Mouse (Mus musculus) brain, embryonic 14.5 days (tissue): ENCODE data around the gene Gal3st1.

ENCODE experiments used
- CTCF ChIP-seq: fragments of 200-500 bp; IDR thresholded peaks from 2 replicates; pipeline ENCODE4 v1.5.1; 2012; ENCODE audit warnings: inconsistent platforms, mild to moderate bottlenecking, moderate library complexity, borderline replicate concordance; ENCODE audit not compliant: insufficient read depth, insufficient read length; ENCODE audit errors: extremely low read depth
- POLR2A ChIP-seq: fragments of 200-500 bp; IDR thresholded peaks from 2 replicates; pipeline ENCODE4 v1.6.1; 2012; ENCODE audit warnings: mild to moderate bottlenecking, inconsistent platforms, borderline replicate concordance; ENCODE audit not compliant: poor library complexity, insufficient read depth, insufficient read length, severe bottlenecking; ENCODE audit errors: extremely low read depth

- TF ChIP-seq POLR2A (no peak), CTCF (no peak)
Measured at GRCm38 (mm10) chr11:3960901-3961300, 22.5 kb upstream of the Gal3st1 start.
